Mouse (Mus musculus): ENCODE results near the gene Nudcd3. TPM values are rescaled to one million over a fixed set of nuclear protein-coding genes. Genes with fewer than 3 reads are reported as not detected.

The Nudcd3 gene
- polyA plus RNA-seq, 1 experiment from 2014 or later: 17.2 TPM

DNA sequence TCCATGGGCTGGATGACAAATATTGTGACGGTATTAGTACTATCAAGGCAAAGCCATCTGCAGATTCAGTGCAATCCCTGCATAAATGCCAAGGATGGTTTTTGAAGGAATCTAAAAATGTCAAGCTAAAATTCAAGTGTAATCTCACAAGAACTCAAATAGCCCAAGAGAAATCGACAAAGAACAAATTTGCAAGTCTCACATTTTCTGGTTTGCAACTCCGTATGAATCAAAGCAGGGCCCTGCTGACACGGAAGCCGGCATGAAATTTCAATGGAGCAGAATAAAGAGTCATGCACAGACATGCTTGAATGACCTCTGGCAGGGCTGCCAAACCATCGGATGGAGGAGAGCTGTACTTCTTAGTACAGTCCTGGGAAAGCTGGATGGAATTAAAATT is 19.8 kb upstream of the Nudcd3 start:
- H3K4me2 ChIP-seq (replicated peaks; ENCODE audit: low read depth): no peak overlapping the region
- H3K9me3 ChIP-seq (ENCODE audit: control insufficient read depth): no peaks in the 10 kb centered on the region
- no peaks in the 10 kb centered on the region for H3K27me3 ChIP-seq (replicated peaks; ENCODE audit: control insufficient read depth, insufficient read depth, low read length)
- no peak overlapping the region for H3K4me3 ChIP-seq (ENCODE audit: low read depth, low read length)
- ATAC-seq: no peak
- no peaks in the 10 kb centered on the region for H3K4me1 ChIP-seq (replicated peaks; ENCODE audit: control insufficient read depth, insufficient read depth, low read length)
- peaks cover 28% of the 10 kb centered on the region for H3K36me3 ChIP-seq (ENCODE audit: control insufficient read depth, insufficient read depth)
- TF ChIP-seq CTCF (IDR thresholded peaks at IDR 0.05; ENCODE audit: low read depth): no peak
- 97% methylated on average over 6 of the region's 6 CpGs for WGBS
- no peak overlapping the region for H3K9ac ChIP-seq (ENCODE audit: low read depth, low read length)
- H3K27ac ChIP-seq (ENCODE audit: low read depth, low read length): no peak overlapping the region

DNA sequence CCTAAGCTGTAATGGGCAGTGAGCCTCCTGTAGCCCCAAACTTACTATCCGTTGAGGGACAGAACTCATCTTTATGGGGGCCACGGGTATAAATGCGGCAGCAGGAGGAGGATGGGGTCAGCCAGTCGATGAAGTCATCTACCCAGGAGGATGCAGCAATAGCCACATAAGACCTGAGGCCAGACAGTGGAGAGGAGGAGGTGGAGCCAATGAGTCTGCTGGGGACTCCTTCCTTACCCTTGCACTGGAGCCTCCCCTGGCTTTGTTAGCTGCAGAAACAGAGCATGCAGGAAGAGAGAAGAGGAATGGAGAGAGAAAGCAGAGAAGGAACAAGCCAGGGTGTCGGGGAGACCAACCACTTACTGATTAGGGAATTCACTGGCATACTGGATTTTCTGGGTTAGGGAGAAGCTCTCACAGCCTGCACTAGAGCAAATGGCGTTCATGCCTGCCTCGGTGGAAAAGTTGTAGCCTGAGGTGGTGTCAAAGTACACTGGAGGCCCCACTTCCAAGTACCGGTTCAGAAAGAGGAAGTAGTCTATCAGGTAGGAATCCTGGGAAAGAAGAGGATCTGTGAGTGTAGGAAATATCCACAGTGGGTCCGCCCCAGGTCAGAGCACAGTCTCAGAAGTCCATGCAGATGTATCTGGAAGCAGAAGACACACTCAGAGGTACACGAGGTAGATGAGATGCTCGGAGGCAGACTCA is 18.1 kb upstream of the Nudcd3 start:
- Histone ChIP-seq H3K9ac (ENCODE audit: low read depth, low read length) (no peak overlapping the region), H3K27me3 (replicated peaks; ENCODE audit: control insufficient read depth, insufficient read depth, low read length) (no peaks in the 10 kb centered on the region), H3K4me2 (replicated peaks; ENCODE audit: low read depth) (0 out of 2 replicates have a peak overlapping the region, but pooled peaks have one; percentile 17), H3K9me3 (ENCODE audit: control insufficient read depth) (no peaks in the 10 kb centered on the region), H3K36me3 (ENCODE audit: control insufficient read depth, insufficient read depth) (peaks cover 28% of the 10 kb centered on the region), H3K27ac (ENCODE audit: low read depth, low read length) (peak overlapping the region; percentile 66), H3K4me1 (replicated peaks; ENCODE audit: control insufficient read depth, insufficient read depth, low read length) (no peaks in the 10 kb centered on the region), H3K4me3 (ENCODE audit: low read depth, low read length) (no peak overlapping the region)
- ATAC-seq: peak; percentile 79
- WGBS: 53% methylated on average over 11 of the region's 11 CpGs
- no peak for TF ChIP-seq CTCF (IDR thresholded peaks at IDR 0.05; ENCODE audit: low read depth)

DNA sequence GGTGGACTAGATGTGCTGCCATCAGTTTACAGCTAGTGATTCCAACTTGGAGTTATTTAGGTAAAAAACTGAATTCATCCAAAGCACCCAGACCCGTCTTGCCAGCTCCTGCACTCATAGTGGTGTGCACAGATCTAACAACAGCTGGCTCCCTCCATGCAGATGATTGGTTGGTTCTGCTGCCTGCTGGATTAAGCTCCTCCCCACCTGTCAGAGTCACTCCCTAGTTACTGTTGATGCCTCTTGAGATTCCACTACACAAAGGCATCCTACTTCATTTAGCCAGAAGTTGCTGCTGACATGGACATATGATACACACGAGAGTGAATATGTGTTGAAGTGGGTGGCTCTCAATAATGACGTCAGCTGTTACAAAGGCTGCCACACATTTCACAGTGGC is 16.6 kb upstream of the Nudcd3 start:
- no peaks in the 10 kb centered on the region for H3K9me3 ChIP-seq (ENCODE audit: control insufficient read depth)

DNA sequence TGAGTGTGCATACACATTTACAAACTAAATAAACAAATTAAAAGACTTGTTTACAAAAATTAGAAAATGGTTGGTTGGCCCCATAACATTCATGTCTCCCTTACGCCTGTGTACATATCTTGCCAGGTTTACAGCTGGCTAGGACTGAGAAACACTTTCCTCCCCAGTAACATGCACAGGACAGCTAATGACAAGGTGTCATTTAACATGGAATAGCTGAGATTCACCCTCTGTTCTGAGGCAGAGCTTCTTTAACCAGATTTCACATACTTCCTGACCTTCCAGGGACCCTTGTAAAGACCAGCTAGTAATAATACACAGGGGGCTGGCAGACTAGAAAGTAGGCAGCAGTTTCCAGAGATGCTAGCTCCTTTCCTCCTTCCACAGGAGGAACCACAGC is 7.9 kb upstream of the Nudcd3 start:
- H3K9ac ChIP-seq (ENCODE audit: low read depth, low read length): no peak overlapping the region
- ATAC-seq: no peak
- no peaks in the 10 kb centered on the region for H3K27me3 ChIP-seq (replicated peaks; ENCODE audit: control insufficient read depth, insufficient read depth, low read length)
- no peaks in the 10 kb centered on the region for H3K4me1 ChIP-seq (replicated peaks; ENCODE audit: control insufficient read depth, insufficient read depth, low read length)
- H3K4me3 ChIP-seq (ENCODE audit: low read depth, low read length): no peak overlapping the region
- WGBS: 82% methylated on average over 1 of the region's 1 CpGs
- H3K4me2 ChIP-seq (replicated peaks; ENCODE audit: low read depth): no peak overlapping the region
- no peaks in the 10 kb centered on the region for H3K9me3 ChIP-seq (ENCODE audit: control insufficient read depth)
- H3K36me3 ChIP-seq (ENCODE audit: control insufficient read depth, insufficient read depth): peaks cover 23% of the 10 kb centered on the region
- H3K27ac ChIP-seq (ENCODE audit: low read depth, low read length): no peak overlapping the region
- TF ChIP-seq CTCF (IDR thresholded peaks at IDR 0.05; ENCODE audit: low read depth): no peak

More for the DNA sequence above, 16.6 kb upstream of the Nudcd3 start:
- no peak overlapping the region for H3K4me3 ChIP-seq (ENCODE audit: low read depth, low read length)
- H3K4me2 ChIP-seq (replicated peaks; ENCODE audit: low read depth): no peak overlapping the region
- H3K27me3 ChIP-seq (replicated peaks; ENCODE audit: control insufficient read depth, insufficient read depth, low read length): no peaks in the 10 kb centered on the region
- no peak overlapping the region for H3K9ac ChIP-seq (ENCODE audit: low read depth, low read length)
- 47% methylated on average over 3 of the region's 3 CpGs for WGBS
- H3K36me3 ChIP-seq (ENCODE audit: control insufficient read depth, insufficient read depth): peaks cover 34% of the 10 kb centered on the region
- no peak overlapping the region for H3K27ac ChIP-seq (ENCODE audit: low read depth, low read length)
- no peak for TF ChIP-seq CTCF (IDR thresholded peaks at IDR 0.05; ENCODE audit: low read depth)
- ATAC-seq: no peak
- no peaks in the 10 kb centered on the region for H3K4me1 ChIP-seq (replicated peaks; ENCODE audit: control insufficient read depth, insufficient read depth, low read length)

DNA sequence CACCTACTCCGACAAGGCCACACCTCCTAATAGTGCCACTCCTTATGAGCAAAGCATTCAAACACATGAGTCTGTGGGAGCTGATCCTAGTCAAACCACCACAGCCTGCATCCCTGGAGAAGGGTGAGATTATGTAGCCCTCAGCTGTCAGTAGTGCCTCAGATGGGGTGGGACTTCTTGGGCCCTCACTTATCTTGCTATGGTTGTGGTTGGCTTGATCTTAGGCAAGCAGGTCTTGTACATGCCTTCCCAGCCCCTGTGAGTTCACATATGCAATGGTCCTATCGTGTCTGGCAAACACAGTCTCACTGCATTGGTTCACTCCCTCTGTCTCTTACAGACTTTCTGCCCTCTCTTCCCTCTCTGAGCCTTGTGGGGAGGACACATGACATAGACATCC is 6.9 kb upstream of the Nudcd3 start:
- ATAC-seq: no peak

DNA sequence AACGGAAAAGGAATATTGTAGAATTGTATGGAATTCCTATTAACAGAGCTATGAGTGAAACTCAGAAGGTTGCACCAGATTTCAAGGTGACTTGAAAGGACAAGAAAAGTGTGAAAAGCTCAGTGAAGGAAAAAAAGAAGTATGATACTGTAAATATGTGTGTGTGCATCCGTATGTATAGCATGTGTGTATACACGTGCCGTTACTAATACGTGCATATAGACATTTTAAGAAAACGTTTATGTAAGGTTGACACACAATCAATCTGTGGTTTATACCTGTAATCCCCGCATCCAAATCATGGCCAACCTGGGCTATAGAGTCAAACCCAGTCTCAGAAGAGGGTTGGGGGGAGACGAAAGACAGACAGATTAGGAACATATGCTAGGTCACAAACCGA is 355 bp upstream of the Nudcd3 start:
- Histone ChIP-seq H3K9me3 (ENCODE audit: control insufficient read depth) (no peaks in the 10 kb centered on the region), H3K4me3 (ENCODE audit: low read depth, low read length) (peak overlapping the region; percentile 93), H3K4me2 (replicated peaks; ENCODE audit: low read depth) (peak overlapping the region; percentile 95), H3K9ac (ENCODE audit: low read depth, low read length) (peak overlapping the region; percentile 74; the same call in 1 of the 2 replicates), H3K36me3 (ENCODE audit: control insufficient read depth, insufficient read depth) (no peaks in the 10 kb centered on the region), H3K27ac (ENCODE audit: low read depth, low read length) (peak overlapping the region; percentile 94), H3K4me1 (replicated peaks; ENCODE audit: control insufficient read depth, insufficient read depth, low read length) (no peaks in the 10 kb centered on the region), H3K27me3 (replicated peaks; ENCODE audit: control insufficient read depth, insufficient read depth, low read length) (no peaks in the 10 kb centered on the region)
- ATAC-seq: no peak
- 23% methylated on average over 9 of the region's 9 CpGs for WGBS
- no peak for TF ChIP-seq CTCF (IDR thresholded peaks at IDR 0.05; ENCODE audit: low read depth)

More for the DNA sequence above, 6.9 kb upstream of the Nudcd3 start:
- Histone ChIP-seq H3K4me1 (replicated peaks; ENCODE audit: control insufficient read depth, insufficient read depth, low read length) (no peaks in the 10 kb centered on the region), H3K9ac (ENCODE audit: low read depth, low read length) (no peak overlapping the region), H3K4me3 (ENCODE audit: low read depth, low read length) (no peak overlapping the region), H3K27ac (ENCODE audit: low read depth, low read length) (no peak overlapping the region), H3K4me2 (replicated peaks; ENCODE audit: low read depth) (no peak overlapping the region), H3K9me3 (ENCODE audit: control insufficient read depth) (no peaks in the 10 kb centered on the region), H3K27me3 (replicated peaks; ENCODE audit: control insufficient read depth, insufficient read depth, low read length) (no peaks in the 10 kb centered on the region), H3K36me3 (ENCODE audit: control insufficient read depth, insufficient read depth) (peaks cover 14% of the 10 kb centered on the region)
- no peak for TF ChIP-seq CTCF (IDR thresholded peaks at IDR 0.05; ENCODE audit: low read depth)
- WGBS: 84% methylated on average over 2 of the region's 2 CpGs

All from intestine, postnatal 0 days (tissue).